Mouse (Mus musculus) midbrain, embryonic 13.5 days (tissue): ENCODE results near the gene Ipmk. TPM values are rescaled to one million over a fixed set of nuclear protein-coding genes. Genes with fewer than 3 reads are reported as not detected.
A peak's percentile ranks its signal among the peaks of the same experiment; 100 is the strongest.
"Not testable (repeated sequence)": the region's sequence is repeated elsewhere in the genome, so short reads cannot be mapped to it uniquely, and the experiment has no call there.

ENCODE experiments used
- ATAC-seq: fragments of 200-750 bp; cut with Nextera tagmentation; 2 replicates; pipeline ENCODE4 v1.8.0; 2017; ENCODE audit warnings: mild to moderate bottlenecking, moderate TSS enrichment, moderate library complexity
- H3K27ac ChIP-seq: fragments of 300-500 bp; sonication (generic); 2 replicates; pipeline ENCODE4 v1.5.1; 2015; ENCODE audit warnings: inconsistent platforms, mild to moderate bottlenecking, moderate library complexity
- H3K27me3 ChIP-seq: fragments of 300-500 bp; sonication (generic); 2 replicates; pipeline ENCODE4 v1.6.1; 2015; ENCODE audit warnings: mild to moderate bottlenecking, inconsistent platforms
- H3K36me3 ChIP-seq: fragments of 300-500 bp; sonication (generic); 2 replicates; pipeline ENCODE4 v1.6.1; 2015; ENCODE audit warnings: mild to moderate bottlenecking, inconsistent platforms
- H3K4me1 ChIP-seq: fragments of 300-500 bp; sonication (generic); replicated peaks from 2 replicates; pipeline ENCODE4 v1.6.1; 2015; ENCODE audit warnings: inconsistent platforms
- H3K4me2 ChIP-seq: fragments of 300-500 bp; sonication (generic); replicated peaks from 2 replicates; pipeline ENCODE4 v1.6.1; 2015; ENCODE audit warnings: moderate library complexity, mild to moderate bottlenecking, inconsistent platforms
- H3K4me3 ChIP-seq: fragments of 300-500 bp; sonication (generic); replicated peaks from 2 replicates; pipeline ENCODE4 v1.5.1; 2015; ENCODE audit warnings: mild to moderate bottlenecking, inconsistent platforms
- H3K9ac ChIP-seq: fragments of 300-500 bp; sonication (generic); replicated peaks from 2 replicates; pipeline ENCODE4 v1.6.1; 2015; ENCODE audit warnings: mild to moderate bottlenecking, inconsistent platforms
- H3K9me3 ChIP-seq: fragments of 300-500 bp; sonication (generic); 2 replicates; pipeline ENCODE4 v1.6.1; 2016; ENCODE audit warnings: mild to moderate bottlenecking, inconsistent platforms
- WGBS: fragments of 180-500 bp; shearing (Covaris S2); methylation state at CpG from one replicate; pipeline ENCODE4 v1.1.7; 2015; 5-methylcytosine and 5-hydroxymethylcytosine counted together
- polyA plus RNA-seq: library from polyadenylated mRNA; unstranded; fragments of >200 nt; fragmentation: Nextera tagmentation; extraction: Ambion mirVana; gene quantifications from 2 replicates; pipeline ENCODE4 v1.2.1, GENCODE M21; 2015

Ipmk gene
- polyA plus RNA-seq, 1 experiment from 2014 or later: 17.7 TPM

- Histone ChIP-seq H3K4me1 (no peaks in the 10 kb centered on the region), H3K27ac (no peak overlapping the region), H3K9me3 (no peaks in the 10 kb centered on the region), H3K9ac (no peak overlapping the region), H3K27me3 (no peaks in the 10 kb centered on the region), H3K36me3 (no peaks in the 10 kb centered on the region), H3K4me3 (no peak overlapping the region), H3K4me2 (no peak overlapping the region)
- no peak for ATAC-seq
- WGBS: 82% methylated on average over 3 of the region's 3 CpGs
Measured at GRCm38 (mm10) chr10:71455355-71455754, 107.8 kb downstream of the Ipmk start.

GRCm38 (mm10) chr10:71462371-71462770 lies 114.8 kb downstream of the Ipmk start:
- H3K9me3 ChIP-seq: not testable (repeated sequence)

GRCm38 (mm10) chr10:71464417-71464816 lies 116.9 kb downstream of the Ipmk start:
- 97% methylated on average over 6 of the region's 6 CpGs for WGBS

More at GRCm38 (mm10) chr10:71462371-71462770, 114.8 kb downstream of the Ipmk start:
- not testable (repeated sequence) for H3K36me3 ChIP-seq, H3K4me2 ChIP-seq, H3K4me1 ChIP-seq, H3K27ac ChIP-seq, H3K9ac ChIP-seq, H3K4me3 ChIP-seq, H3K27me3 ChIP-seq, ATAC-seq
- WGBS: 93% methylated on average over 13 of the region's 13 CpGs

GRCm38 (mm10) chr10:71468315-71468714 lies 120.8 kb downstream of the Ipmk start:
- Histone ChIP-seq H3K9ac (no peak overlapping the region), H3K4me3 (no peak overlapping the region), H3K4me2 (no peak overlapping the region), H3K36me3 (no peaks in the 10 kb centered on the region), H3K27ac (no peak overlapping the region), H3K9me3 (no peaks in the 10 kb centered on the region), H3K4me1 (no peaks in the 10 kb centered on the region), H3K27me3 (no peaks in the 10 kb centered on the region)
- no peak for ATAC-seq
- 96% methylated on average over 3 of the region's 3 CpGs for WGBS

More at GRCm38 (mm10) chr10:71464417-71464816, 116.9 kb downstream of the Ipmk start:
- Histone ChIP-seq H3K27me3 (no peaks in the 10 kb centered on the region), H3K4me1 (no peaks in the 10 kb centered on the region), H3K27ac (no peak overlapping the region), H3K9me3 (no peaks in the 10 kb centered on the region), H3K36me3 (no peaks in the 10 kb centered on the region), H3K4me2 (no peak overlapping the region), H3K4me3 (no peak overlapping the region), H3K9ac (no peak overlapping the region)
- no peak for ATAC-seq

GRCm38 (mm10) chr10:71469751-71470150 lies 122.2 kb downstream of the Ipmk start:
- Histone ChIP-seq H3K27me3 (no peaks in the 10 kb centered on the region), H3K4me3 (no peak overlapping the region), H3K4me1 (no peaks in the 10 kb centered on the region), H3K36me3 (no peaks in the 10 kb centered on the region), H3K27ac (no peak overlapping the region), H3K9me3 (no peaks in the 10 kb centered on the region), H3K9ac (no peak overlapping the region), H3K4me2 (no peak overlapping the region)
- ATAC-seq: peak; percentile 40; the same call in 1 of the 2 replicates
- WGBS: 70% methylated on average over 13 of the region's 13 CpGs

- Histone ChIP-seq H3K9ac (no peak overlapping the region), H3K36me3 (no peaks in the 10 kb centered on the region), H3K27ac (no peak overlapping the region), H3K9me3 (no peaks in the 10 kb centered on the region), H3K4me2 (no peak overlapping the region), H3K27me3 (no peaks in the 10 kb centered on the region), H3K4me3 (no peak overlapping the region), H3K4me1 (no peaks in the 10 kb centered on the region)
- ATAC-seq: no peak
- 87% methylated on average over 6 of the region's 6 CpGs for WGBS
Measured at GRCm38 (mm10) chr10:71472033-71472432, 124.5 kb downstream of the Ipmk start.

- ATAC-seq: no peak
- Histone ChIP-seq H3K4me3 (no peak overlapping the region), H3K9ac (no peak overlapping the region), H3K4me1 (peaks cover 11% of the 10 kb centered on the region), H3K27me3 (no peaks in the 10 kb centered on the region), H3K4me2 (no peak overlapping the region), H3K27ac (no peak overlapping the region), H3K36me3 (no peaks in the 10 kb centered on the region), H3K9me3 (no peaks in the 10 kb centered on the region)
- 82% methylated on average over 13 of the region's 13 CpGs for WGBS
Measured at GRCm38 (mm10) chr10:71473590-71473989, 126.0 kb downstream of the Ipmk start.

- Histone ChIP-seq H3K9ac (no peak overlapping the region), H3K27ac (0 out of 2 replicates have a peak overlapping the region, but pooled peaks have one; percentile 14)
- peak; percentile 65 for ATAC-seq
Measured at GRCm38 (mm10) chr10:71476471-71477080, 129.0 kb downstream of the Ipmk start.

GRCm38 (mm10) chr10:71477147-71477546 lies 129.6 kb downstream of the Ipmk start:
- Histone ChIP-seq H3K9me3 (no peaks in the 10 kb centered on the region), H3K27me3 (no peaks in the 10 kb centered on the region), H3K9ac (no peak overlapping the region), H3K4me1 (peaks cover 11% of the 10 kb centered on the region), H3K4me2 (no peak overlapping the region), H3K27ac (no peak overlapping the region), H3K4me3 (no peak overlapping the region), H3K36me3 (no peaks in the 10 kb centered on the region)
- 55% methylated on average over 4 of the region's 4 CpGs for WGBS
- no peak for ATAC-seq

More at GRCm38 (mm10) chr10:71476471-71477080, 129.0 kb downstream of the Ipmk start:
- Histone ChIP-seq H3K9me3 (no peaks in the 10 kb centered on the region), H3K4me1 (peaks cover 11% of the 10 kb centered on the region), H3K27me3 (no peaks in the 10 kb centered on the region), H3K36me3 (no peaks in the 10 kb centered on the region), H3K4me3 (no peak overlapping the region), H3K4me2 (no peak overlapping the region)
- 72% methylated on average over 8 of the region's 8 CpGs for WGBS

GRCm38 (mm10) chr10:71479700-71480325 lies 132.2 kb downstream of the Ipmk start:
- Histone ChIP-seq H3K9ac (no peak overlapping the region), H3K4me3 (no peak overlapping the region), H3K27ac (no peak overlapping the region), H3K27me3 (no peaks in the 10 kb centered on the region), H3K4me2 (no peak overlapping the region), H3K36me3 (no peaks in the 10 kb centered on the region), H3K9me3 (no peaks in the 10 kb centered on the region), H3K4me1 (peaks cover 13% of the 10 kb centered on the region)
- 15% methylated on average over 8 of the region's 8 CpGs for WGBS
- peak; percentile 43 for ATAC-seq
